Mouse (Mus musculus) kidney, embryonic 15.5 days (tissue): ENCODE results near the gene Slc10a6. TPM values are rescaled to one million over a fixed set of nuclear protein-coding genes. Genes with fewer than 3 reads are reported as not detected.

Experiments
- ATAC-seq: fragments of 200-750 bp; cut with Nextera tagmentation; replicated peaks from 2 replicates; pipeline ENCODE4 v1.8.0; 2017; ENCODE audit warnings: moderate TSS enrichment; ENCODE audit not compliant: low FRiP score
- H3K27ac ChIP-seq: fragments of 300-500 bp; sonication (generic); 2 replicates; pipeline ENCODE4 v1.5.1; 2015; ENCODE audit warnings: mild to moderate bottlenecking, inconsistent platforms
- H3K27me3 ChIP-seq: fragments of 300-500 bp; sonication (generic); 2 replicates; pipeline ENCODE4 v1.6.1; 2015; ENCODE audit warnings: inconsistent platforms
- H3K36me3 ChIP-seq: fragments of 300-500 bp; sonication (generic); 2 replicates; pipeline ENCODE4 v1.6.1; 2015; ENCODE audit warnings: inconsistent platforms
- H3K4me1 ChIP-seq: fragments of 300-500 bp; sonication (generic); 2 replicates; pipeline ENCODE4 v1.6.1; 2015; ENCODE audit warnings: inconsistent platforms
- H3K4me2 ChIP-seq: fragments of 300-500 bp; sonication (generic); 2 replicates; pipeline ENCODE4 v1.6.1; 2015; ENCODE audit warnings: moderate library complexity, mild to moderate bottlenecking, inconsistent platforms
- H3K4me3 ChIP-seq: fragments of 300-500 bp; sonication (generic); replicated peaks from 2 replicates; pipeline ENCODE4 v1.5.1; 2015; ENCODE audit warnings: mild to moderate bottlenecking, inconsistent platforms
- H3K9ac ChIP-seq: fragments of 300-500 bp; sonication (generic); 2 replicates; pipeline ENCODE4 v1.6.1; 2015; ENCODE audit warnings: mild to moderate bottlenecking, inconsistent platforms
- H3K9me3 ChIP-seq: fragments of 300-500 bp; sonication (generic); replicated peaks from 2 replicates; pipeline ENCODE4 v1.6.1; 2016; ENCODE audit warnings: inconsistent platforms
- WGBS: fragments of 180-500 bp; shearing (Covaris S2); methylation state at CpG from one replicate; pipeline ENCODE4 v1.1.7; 2015; ENCODE audit warnings: mixed read lengths; 5-methylcytosine and 5-hydroxymethylcytosine counted together
- polyA plus RNA-seq: library from polyadenylated mRNA; unstranded; fragments of >200 nt; fragmentation: Nextera tagmentation; extraction: Ambion mirVana; gene quantifications from 2 replicates; pipeline ENCODE4 v1.2.1, GENCODE M21; 2015

The Slc10a6 gene
- polyA plus RNA-seq, 1 experiment from 2014 or later = 0.32 TPM

DNA sequence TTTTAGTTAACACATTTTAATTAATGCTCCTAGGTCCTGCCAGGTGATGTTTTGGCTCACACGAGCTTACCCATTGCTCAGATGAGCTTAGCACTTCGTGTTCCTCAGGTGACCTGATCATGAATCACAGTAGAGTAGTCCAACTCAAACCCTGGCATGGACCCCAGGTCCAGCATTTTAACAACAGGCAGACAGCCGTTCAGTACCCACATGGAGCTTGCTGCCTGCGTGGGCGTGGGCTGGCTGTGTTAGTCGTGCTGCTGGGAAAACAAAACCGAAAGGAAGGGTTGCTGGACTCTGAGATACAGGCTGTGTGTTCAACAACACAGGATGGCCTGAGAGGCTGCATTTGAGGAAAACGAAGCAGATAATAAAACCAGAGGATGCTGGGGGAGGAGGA lies 36.5 kb downstream of the Slc10a6 start:
- WGBS = 64% methylated on average over 8 of the region's 8 CpGs
- no peak overlapping the region for H3K9ac ChIP-seq

GRCm38 (mm10) chr5:103591846-103592245 lies 37.4 kb downstream of the Slc10a6 start:
- WGBS = 68% methylated on average over 7 of the region's 7 CpGs
- H3K9me3 ChIP-seq = no peaks in the 10 kb centered on the region
- ATAC-seq = no peak; the same call in 1 of the 2 replicates
- no peak overlapping the region for H3K4me3 ChIP-seq
- peaks cover 87% of the 10 kb centered on the region for H3K36me3 ChIP-seq
- H3K9ac ChIP-seq = no peak overlapping the region
- H3K4me1 ChIP-seq = peaks cover 7% of the 10 kb centered on the region; the same call in 1 of the 2 replicates
- no peaks in the 10 kb centered on the region for H3K27me3 ChIP-seq
- no peak overlapping the region for H3K27ac ChIP-seq
- H3K4me2 ChIP-seq = no peak overlapping the region

More for the DNA sequence above, 36.5 kb downstream of the Slc10a6 start:
- no peaks in the 10 kb centered on the region for H3K27me3 ChIP-seq
- no peak overlapping the region for H3K4me2 ChIP-seq
- H3K36me3 ChIP-seq = peaks cover 84% of the 10 kb centered on the region
- no peaks in the 10 kb centered on the region for H3K9me3 ChIP-seq
- H3K4me1 ChIP-seq = peaks cover 7% of the 10 kb centered on the region; the same call in 1 of the 2 replicates
- no peak for ATAC-seq
- H3K4me3 ChIP-seq = no peak overlapping the region
- no peak overlapping the region for H3K27ac ChIP-seq

DNA sequence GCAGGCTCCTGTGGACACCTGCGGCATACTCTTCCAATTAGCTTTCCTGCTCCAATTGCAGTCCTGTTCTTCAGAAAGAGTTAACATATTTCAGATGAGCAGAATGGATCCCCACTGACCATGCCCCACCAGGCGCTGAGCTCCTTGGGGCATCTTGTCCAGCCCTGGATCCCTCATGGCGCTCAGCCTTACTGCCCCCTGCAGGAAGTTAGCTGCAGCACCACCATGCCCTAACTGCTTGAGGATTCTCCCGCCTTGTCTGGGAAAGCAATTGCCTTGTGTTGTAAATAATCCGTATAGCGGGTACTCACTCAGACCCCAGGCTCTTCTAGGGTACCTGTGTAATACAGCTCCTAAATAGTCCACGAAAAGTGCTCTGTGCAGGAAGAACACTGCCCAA lies 42.0 kb downstream of the Slc10a6 start:
- Histone ChIP-seq H3K4me3 (no peak overlapping the region), H3K36me3 (peaks cover 84% of the 10 kb centered on the region), H3K4me2 (no peak overlapping the region), H3K9ac (no peak overlapping the region), H3K4me1 (no peaks in the 10 kb centered on the region), H3K27me3 (no peaks in the 10 kb centered on the region), H3K9me3 (no peaks in the 10 kb centered on the region), H3K27ac (no peak overlapping the region)
- 77% methylated on average over 7 of the region's 7 CpGs for WGBS
- ATAC-seq = no peak

DNA sequence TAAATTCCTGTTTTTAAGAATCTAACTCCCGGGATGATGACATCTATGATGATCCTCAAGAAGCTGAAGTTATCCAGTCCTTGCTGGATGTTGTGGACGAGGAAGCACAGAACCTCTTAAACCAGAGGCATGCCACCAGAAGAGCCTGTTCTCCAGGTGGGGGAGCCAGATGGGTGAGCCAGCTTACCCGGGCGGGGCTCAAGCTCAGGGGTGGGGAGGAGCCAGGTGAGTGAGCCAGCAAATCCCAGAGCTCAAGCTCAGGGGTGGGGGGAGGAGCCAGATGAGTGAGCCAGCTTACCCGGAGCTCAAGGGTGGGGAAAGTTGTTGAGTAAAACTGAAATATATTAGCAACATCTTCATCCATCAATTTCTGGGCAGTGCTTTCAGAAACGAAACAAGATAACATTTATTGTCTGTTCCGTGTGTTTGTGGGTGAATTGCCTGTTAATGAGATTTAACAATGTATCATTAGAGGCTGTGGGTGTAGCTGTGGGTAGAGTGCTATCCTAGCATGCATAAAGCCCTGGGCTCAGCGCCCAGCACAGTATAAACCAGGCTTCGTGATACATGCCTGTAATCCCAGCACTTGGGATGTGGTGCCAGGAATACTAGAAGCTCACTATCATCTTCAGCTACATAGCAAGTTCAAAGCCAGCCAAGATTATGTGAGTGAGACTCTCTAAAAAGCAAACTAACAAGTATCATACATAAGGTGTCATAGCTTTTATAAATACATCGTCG lies 49.4 kb downstream of the Slc10a6 start:
- H3K36me3 ChIP-seq = peaks cover 74% of the 10 kb centered on the region
- no peak overlapping the region for H3K9ac ChIP-seq
- H3K4me2 ChIP-seq = no peak overlapping the region
- H3K27ac ChIP-seq = no peak overlapping the region
- H3K4me3 ChIP-seq = no peak overlapping the region
- H3K27me3 ChIP-seq = no peaks in the 10 kb centered on the region
- ATAC-seq = no peak
- WGBS = 74% methylated on average over 11 of the region's 11 CpGs
- no peaks in the 10 kb centered on the region for H3K9me3 ChIP-seq
- no peaks in the 10 kb centered on the region for H3K4me1 ChIP-seq

DNA sequence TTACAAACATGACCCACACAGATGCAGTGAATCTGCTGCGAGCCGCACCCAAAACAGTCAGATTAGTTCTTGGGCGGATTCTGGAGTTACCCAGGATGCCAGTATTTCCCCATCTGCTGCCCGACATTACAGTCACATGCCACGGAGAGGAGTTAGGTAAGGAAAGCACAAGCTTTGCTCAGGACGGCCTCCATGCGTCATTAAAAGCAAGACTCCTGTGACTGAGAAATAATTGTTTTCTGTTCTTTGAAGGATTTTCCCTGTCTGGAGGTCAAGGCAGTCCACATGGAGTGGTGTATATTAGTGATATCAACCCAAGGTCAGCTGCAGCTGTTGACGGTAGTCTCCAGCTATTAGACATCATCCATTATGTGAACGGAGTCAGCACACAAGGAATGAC lies 59.8 kb downstream of the Slc10a6 start:
- ATAC-seq = no peak

DNA sequence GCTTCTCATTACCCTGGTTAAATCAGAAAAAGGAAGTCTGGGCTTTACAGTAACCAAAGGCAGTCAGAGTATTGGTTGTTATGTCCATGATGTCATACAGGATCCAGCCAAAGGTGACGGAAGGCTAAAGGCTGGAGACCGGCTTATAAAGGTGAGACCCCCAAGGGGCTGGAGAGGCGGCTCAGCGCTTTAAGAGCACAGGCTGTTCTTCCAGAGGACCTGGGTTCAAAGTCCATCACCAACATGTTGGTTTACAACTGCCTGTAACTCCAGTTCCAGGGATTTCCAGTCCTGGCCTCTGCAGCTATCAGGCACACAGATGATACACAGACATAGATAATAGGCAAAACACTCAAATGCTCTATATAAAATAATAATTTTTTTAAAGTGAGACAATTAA lies 61.2 kb downstream of the Slc10a6 start:
- Histone ChIP-seq H3K4me2 (no peak overlapping the region), H3K4me1 (no peaks in the 10 kb centered on the region), H3K27me3 (no peaks in the 10 kb centered on the region), H3K4me3 (no peak overlapping the region), H3K36me3 (peaks cover 92% of the 10 kb centered on the region), H3K9me3 (no peaks in the 10 kb centered on the region), H3K9ac (no peak overlapping the region), H3K27ac (no peak overlapping the region)
- ATAC-seq = no peak
- 82% methylated on average over 4 of the region's 4 CpGs for WGBS

More for the DNA sequence above, 59.8 kb downstream of the Slc10a6 start:
- Histone ChIP-seq H3K4me3 (no peak overlapping the region), H3K27ac (no peak overlapping the region), H3K9ac (no peak overlapping the region), H3K27me3 (no peaks in the 10 kb centered on the region), H3K9me3 (no peaks in the 10 kb centered on the region), H3K4me1 (no peaks in the 10 kb centered on the region), H3K4me2 (no peak overlapping the region), H3K36me3 (peaks cover 91% of the 10 kb centered on the region)
- 89% methylated on average over 9 of the region's 9 CpGs for WGBS

- Histone ChIP-seq H3K4me1 (no peaks in the 10 kb centered on the region), H3K27ac (no peak overlapping the region), H3K4me2 (no peak overlapping the region), H3K27me3 (no peaks in the 10 kb centered on the region), H3K9ac (no peak overlapping the region), H3K4me3 (no peak overlapping the region), H3K9me3 (no peaks in the 10 kb centered on the region), H3K36me3 (peaks cover 92% of the 10 kb centered on the region)
- 97% methylated on average over 9 of the region's 9 CpGs for WGBS
- no peak for ATAC-seq
Measured at GRCm38 (mm10) chr5:103560546-103560945, 68.7 kb downstream of the Slc10a6 start.

Other genes starting within 250 kb of the Slc10a6 start
- 29.8 and 30.9 TPM in 2 replicates for gene Ptpn13, start 204.2 kb downstream of the Slc10a6 start, polyA plus RNA-seq
- gene 1700016H13Rik, start 26.6 kb upstream of the Slc10a6 start, polyA plus RNA-seq = 0.22 TPM in 1 of 2 replicates, not detected in the other
- 12.2 and 12.3 TPM in 2 replicates for gene Aff1, start 63.0 kb upstream of the Slc10a6 start, polyA plus RNA-seq